In genomic region chr3:88215553-88216004, GRCm38 (mm10) we compare ENCODE assay signal across 9 mouse cellular contexts. TPM values are rescaled to one million over a fixed set of nuclear protein-coding genes. Genes with fewer than 3 reads are reported as not detected.
DNase-seq lines count a peak whose midpoint lies in the region; ATAC-seq and TF ChIP-seq lines count a peak whose summit lies in the region.
"Had no signal": no experiment of that assay in that cellular context is flagged by ENCODE, and none has a peak within 500 bp of the region (broad histone marks: within the 10 kb centered on the region; RNA-seq: fewer than 3 reads in every experiment).

No protein-coding gene starts in this region.

- peaks cover 98% of the 10 kb centered on the region for H3K27me3 ChIP-seq in heart, embryonic 14.5 days (ENCODE audit: control insufficient read depth, insufficient read depth, low read length)
- H3K27me3 ChIP-seq in forebrain, embryonic 12.5 days: peaks cover 88% of the 10 kb centered on the region
- H3K27me3 ChIP-seq in liver, embryonic 14.5 days (ENCODE audit: control insufficient read depth, insufficient read depth, low read length): peaks cover 90% of the 10 kb centered on the region

- no peak for TF ChIP-seq CTCF in liver, embryonic 14.5 days (IDR thresholded peaks at IDR 0.05; ENCODE audit: low read depth)

- peak overlapping the region; percentile 68 for H3K4me2 ChIP-seq in heart, embryonic 14.5 days (ENCODE audit: low read length)
- H3K4me2 ChIP-seq in forebrain, embryonic 12.5 days: peak overlapping the region; percentile 88
- H3K4me2 ChIP-seq in liver, embryonic 14.5 days (ENCODE audit: low read depth): peak overlapping the region; percentile 51

- in situ Hi-C loops in ES-E14 (cut with MboI; ENCODE audit: low sequenced_read_pairs in 2 of 2, unreplicated experiment in 2 of 2): no loop called here

- WGBS in heart, embryonic 14.5 days: under 1% methylated on average over 23 of the region's 23 CpGs
- WGBS in forebrain, embryonic 12.5 days: 2% methylated on average over 23 of the region's 23 CpGs
- WGBS in liver, embryonic 14.5 days (ENCODE audit: insufficient replicate concordance): 2% methylated on average over 23 of the region's 23 CpGs

- H3K4me3 ChIP-seq in heart, embryonic 14.5 days (ENCODE audit: control insufficient read depth in 1 of 2, insufficient read depth in 1 of 2, low read depth in 1 of 2, low read length in 2 of 2): peak overlapping the region; percentile 20 to 37
- H3K4me3 ChIP-seq in ES-E14 (ENCODE audit: insufficient read depth in 1 of 2, low read depth in 1 of 2, low read length in 2 of 2, poor library complexity in 1 of 2, severe bottlenecking in 1 of 2): peak overlapping the region; percentile 32 to 65; a peak in 1 of 4 replicates
- H3K4me3 ChIP-seq in forebrain, embryonic 12.5 days (replicated peaks): peak overlapping the region; percentile 83
- peak overlapping the region in 1 of 2 experiments; percentile 33; a peak in 3 of 4 replicates for H3K4me3 ChIP-seq in liver, embryonic 14.5 days (ENCODE audit: insufficient read depth in 1 of 2, low read depth in 2 of 2, low read length in 2 of 2)

- peaks cover 0 to 9% of the 10 kb centered on the region in 2 experiments; a peak in 2 of 4 replicates for H3K4me1 ChIP-seq in heart, embryonic 14.5 days (ENCODE audit: control insufficient read depth in 2 of 2, insufficient read depth in 2 of 2, low read length in 2 of 2)
- H3K4me1 ChIP-seq in ES-E14 (ENCODE audit: control insufficient read depth in 2 of 2, insufficient read depth in 2 of 2, low read length in 2 of 2, poor library complexity in 1 of 2): peaks cover 0 to 5% of the 10 kb centered on the region in 2 experiments; a peak in 1 of 4 replicates
- H3K4me1 ChIP-seq in forebrain, embryonic 12.5 days: peaks cover 84% of the 10 kb centered on the region
- H3K4me1 ChIP-seq in liver, embryonic 14.5 days (replicated peaks; ENCODE audit: control insufficient read depth in 2 of 2, insufficient read depth in 2 of 2, low read length in 1 of 2): peaks cover 0 to 10% of the 10 kb centered on the region in 2 experiments; a peak in 2 of 4 replicates

- no peak for ATAC-seq in heart, embryonic 14.5 days (ENCODE audit: insufficient number of reproducible peaks, insufficient read depth, low FRiP score, low read depth)
- no peak for ATAC-seq in forebrain, embryonic 12.5 days (ENCODE audit: low FRiP score)
- no peak for ATAC-seq in liver, embryonic 14.5 days (ENCODE audit: insufficient read depth)

- no peaks in the 10 kb centered on the region for H3K9me3 ChIP-seq in heart, embryonic 14.5 days (ENCODE audit: control insufficient read depth, low read length)
- H3K9me3 ChIP-seq in ES-E14 (ENCODE audit: control insufficient read depth, insufficient read depth, low read depth, low read length): no peaks in the 10 kb centered on the region
- H3K9me3 ChIP-seq in forebrain, embryonic 12.5 days: no peaks in the 10 kb centered on the region
- H3K9me3 ChIP-seq in liver, embryonic 14.5 days (ENCODE audit: control insufficient read depth, low read length): no peaks in the 10 kb centered on the region

- no peak overlapping the region for H3K27ac ChIP-seq in heart, embryonic 14.5 days (replicated peaks in 1 of 2; ENCODE audit: control insufficient read depth in 1 of 2, insufficient read depth in 1 of 2, low read depth in 2 of 2, low read length in 2 of 2)
- H3K27ac ChIP-seq in ES-E14 (ENCODE audit: insufficient read depth, low read depth, low read length, poor library complexity, severe bottlenecking): no peak overlapping the region
- peak overlapping the region; percentile 99 for H3K27ac ChIP-seq in forebrain, embryonic 12.5 days
- H3K27ac ChIP-seq in liver, embryonic 14.5 days: no peak overlapping the region

- DNase-seq in heart, adult 18-20 months: no peak
- no peak for DNase-seq in ES-E14 (ENCODE audit: low read depth, low spot score)
- DNase-seq in liver, embryonic 14.5 days (ENCODE audit: low read depth in 3 of 3, low spot score in 3 of 3): no peak
- DNase-seq in adrenal gland, postnatal 10 days: no peak
- DNase-seq in frontal cortex, postnatal 14 days (ENCODE audit: low spot score in 2 of 2): no peak
- no peak for DNase-seq in layer of hippocampus, postnatal 14 days (ENCODE audit: low spot score in 2 of 2)

- no peak for TF ChIP-seq EP300 in liver, embryonic 14.5 days (IDR thresholded peaks at IDR 0.05; ENCODE audit: low read depth)

- peak overlapping the region; percentile 28; the same call in 1 of the 2 replicates for H3K9ac ChIP-seq in heart, embryonic 14.5 days (ENCODE audit: low read length)
- no peak overlapping the region for H3K9ac ChIP-seq in ES-E14 (ENCODE audit: insufficient read depth, low read depth, low read length, poor library complexity, severe bottlenecking)
- peak overlapping the region; percentile 99 for H3K9ac ChIP-seq in forebrain, embryonic 12.5 days
- no peak overlapping the region for H3K9ac ChIP-seq in liver, embryonic 14.5 days (replicated peaks)

- no peaks in the 10 kb centered on the region for H3K36me3 ChIP-seq in heart, embryonic 14.5 days (ENCODE audit: control insufficient read depth, insufficient read depth, low read length)
- H3K36me3 ChIP-seq in ES-E14 (ENCODE audit: control insufficient read depth, insufficient read depth, low read length, poor library complexity, severe bottlenecking): no peaks in the 10 kb centered on the region
- peaks cover 49% of the 10 kb centered on the region for H3K36me3 ChIP-seq in forebrain, embryonic 12.5 days (replicated peaks)
- no peaks in the 10 kb centered on the region for H3K36me3 ChIP-seq in liver, embryonic 14.5 days (replicated peaks; ENCODE audit: control insufficient read depth, insufficient read depth, low read depth)

TF ChIP-seq in ES-E14, 5 proteins besides CTCF, POLR2A, EP300 and RAD21:
- no peak for TF ChIP-seq CHD2 (IDR thresholded peaks at IDR 0.05; ENCODE audit: low read depth, low read length)
- TF ChIP-seq HCFC1 (IDR thresholded peaks at IDR 0.05; ENCODE audit: borderline replicate concordance, insufficient read depth, low read length): no peak
- no peak for TF ChIP-seq MAFK (IDR thresholded peaks at IDR 0.05; ENCODE audit: insufficient read depth, low read depth, low read length)
- TF ChIP-seq ZNF384 (IDR thresholded peaks at IDR 0.05; ENCODE audit: low read depth, low read length): no peak
- TF ChIP-seq ZC3H11A (IDR thresholded peaks at IDR 0.05; ENCODE audit: borderline replicate concordance, low read depth, low read length): no peak

RNA-seq across cellular contexts. Expression of gene Rhbg, which starts 38.9 kb away (rescaled TPM):
- polyA plus RNA-seq in heart, embryonic 14.5 days (2014; fragmentation: Nextera tagmentation; extraction: Ambion mirVana): not detected in 2 replicates
- total RNA-seq in heart, adult 18-20 months (2021): under 1 TPM in 1 of 2 experiments, not detected in 1; 0.64 TPM
- total RNA-seq in ES-E14 (2012; rRNA removed): 3.4 and 4.6 TPM in 2 replicates
- 0.28 TPM in 1 of 2 replicates, not detected in the other for polyA plus RNA-seq in forebrain, embryonic 12.5 days (2016; fragmentation: Nextera tagmentation; extraction: Ambion mirVana)
- 5.6 and 7.8 TPM in 2 replicates for polyA plus RNA-seq in liver, embryonic 14.5 days (2012; rRNA removed)
- 7.6 and 8.0 TPM in 2 replicates for polyA plus RNA-seq in liver, embryonic 14.5 days (2014; fragmentation: Nextera tagmentation; extraction: Ambion mirVana)
- 1 to 10 TPM; 1.9 to 2.1 TPM for total RNA-seq in adrenal gland, postnatal 10 days (2021)
- not detected for total RNA-seq in layer of hippocampus, postnatal 14 days (2021)
- total RNA-seq: layer of hippocampus, adult 18-20 months had no signal

Comparison
In these comparisons a context has a peak if more than half of its experiments do, and no peak if none do; other contexts are left out.
1. H3K9ac ChIP-seq: peak in heart, embryonic 14.5 days (single experiment) and forebrain, embryonic 12.5 days (single experiment); none in ES-E14 (single experiment) and liver, embryonic 14.5 days (single experiment).
2. Peak in every context shown above with its lines, with median percentiles within 50 percentile points of each other: H3K4me2 ChIP-seq.